Mouse (Mus musculus) forebrain, embryonic 16.5 days (tissue): ENCODE measurements around the gene Btbd9. TPM values are rescaled to one million over a fixed set of nuclear protein-coding genes. Genes with fewer than 3 reads are reported as not detected.

Source experiments
- ATAC-seq: fragments of 200-750 bp; cut with Nextera tagmentation; 2 replicates; pipeline ENCODE4 v1.8.0; 2017; ENCODE audit warnings: mild to moderate bottlenecking, moderate library complexity
- H3K27ac ChIP-seq: fragments of 300-500 bp; sonication (generic); 2 replicates; pipeline ENCODE4 v1.5.1; 2014; ENCODE audit warnings: low read length, control low read depth
- H3K27me3 ChIP-seq: fragments of 300-500 bp; sonication (generic); replicated peaks from 2 replicates; pipeline ENCODE4 v1.6.1; 2014; ENCODE audit warnings: low read length; ENCODE audit not compliant: control insufficient read depth, insufficient read depth
- H3K36me3 ChIP-seq: fragments of 300-500 bp; sonication (generic); 2 replicates; pipeline ENCODE4 v1.6.1; 2014; ENCODE audit not compliant: control insufficient read depth, insufficient read depth
- H3K4me1 ChIP-seq: fragments of 300-500 bp; sonication (generic); replicated peaks from 2 replicates; pipeline ENCODE4 v1.6.1; 2014; ENCODE audit warnings: low read length; ENCODE audit not compliant: control insufficient read depth, insufficient read depth
- H3K4me2 ChIP-seq: fragments of 300-500 bp; sonication (generic); 2 replicates; pipeline ENCODE4 v1.6.1; 2014; ENCODE audit warnings: mild to moderate bottlenecking, low read length, control low read depth
- H3K4me3 ChIP-seq: fragments of 300-500 bp; sonication (generic); replicated peaks from 2 replicates; pipeline ENCODE4 v1.5.1; 2014; ENCODE audit warnings: mild to moderate bottlenecking, low read length, control low read depth
- H3K9ac ChIP-seq: fragments of 300-500 bp; sonication (generic); replicated peaks from 2 replicates; pipeline ENCODE4 v1.6.1; 2014; ENCODE audit warnings: low read depth, low read length, control low read depth
- H3K9me3 ChIP-seq: fragments of 300-500 bp; sonication (generic); 2 replicates; pipeline ENCODE4 v1.6.1; 2016; ENCODE audit warnings: low read length; ENCODE audit not compliant: control insufficient read depth
- WGBS: fragments of 180-500 bp; shearing (Covaris S2); extraction: QIAGEN DNeasy Blood & Tissue Kit; methylation state at CpG from one replicate; pipeline ENCODE4 v1.1.7; 2014; 5-methylcytosine and 5-hydroxymethylcytosine counted together
- polyA plus RNA-seq: library from polyadenylated mRNA; unstranded; fragments of >200 nt; fragmentation: Nextera tagmentation; extraction: Ambion mirVana; gene quantifications from 2 replicates; pipeline ENCODE4 v1.2.1, GENCODE M21; 2015

The Btbd9 gene
- polyA plus RNA-seq, 1 experiment from 2014 or later: 141 TPM

GRCm38 (mm10) chr17:30459706-30460105 lies 116.6 kb downstream of the Btbd9 start:
- 30% methylated on average over 5 of the region's 5 CpGs for WGBS
- Histone ChIP-seq H3K27ac (no peak overlapping the region), H3K4me3 (no peak overlapping the region), H3K4me2 (no peak overlapping the region), H3K36me3 (no peaks in the 10 kb centered on the region), H3K27me3 (no peaks in the 10 kb centered on the region), H3K9me3 (no peaks in the 10 kb centered on the region), H3K4me1 (peaks cover 45% of the 10 kb centered on the region), H3K9ac (no peak overlapping the region)
- ATAC-seq: no peak

GRCm38 (mm10) chr17:30458926-30459325 lies 117.4 kb downstream of the Btbd9 start:
- Histone ChIP-seq H3K4me3 (no peak overlapping the region), H3K9ac (no peak overlapping the region), H3K36me3 (no peaks in the 10 kb centered on the region), H3K4me2 (no peak overlapping the region), H3K27ac (no peak overlapping the region), H3K27me3 (no peaks in the 10 kb centered on the region), H3K4me1 (peaks cover 51% of the 10 kb centered on the region), H3K9me3 (no peaks in the 10 kb centered on the region)
- no peak for ATAC-seq
- 94% methylated on average over 5 of the region's 5 CpGs for WGBS

GRCm38 (mm10) chr17:30458301-30458700 lies 118.0 kb downstream of the Btbd9 start:
- 38% methylated on average over 3 of the region's 3 CpGs for WGBS
- peak; percentile 21; the same call in 1 of the 2 replicates for ATAC-seq

GRCm38 (mm10) chr17:30457486-30457885 lies 118.8 kb downstream of the Btbd9 start:
- Histone ChIP-seq H3K36me3 (no peaks in the 10 kb centered on the region), H3K27ac (no peak overlapping the region), H3K9ac (no peak overlapping the region), H3K4me2 (no peak overlapping the region), H3K27me3 (no peaks in the 10 kb centered on the region), H3K4me3 (no peak overlapping the region), H3K4me1 (peaks cover 51% of the 10 kb centered on the region), H3K9me3 (no peaks in the 10 kb centered on the region)
- WGBS: 54% methylated on average over 7 of the region's 7 CpGs
- no peak for ATAC-seq

More at GRCm38 (mm10) chr17:30458301-30458700, 118.0 kb downstream of the Btbd9 start:
- Histone ChIP-seq H3K27ac (no peak overlapping the region), H3K4me3 (no peak overlapping the region), H3K36me3 (no peaks in the 10 kb centered on the region), H3K9ac (no peak overlapping the region), H3K4me2 (no peak overlapping the region), H3K4me1 (peaks cover 51% of the 10 kb centered on the region), H3K9me3 (no peaks in the 10 kb centered on the region), H3K27me3 (no peaks in the 10 kb centered on the region)

- ATAC-seq: no peak
- Histone ChIP-seq H3K4me2 (no peak overlapping the region), H3K27me3 (no peaks in the 10 kb centered on the region), H3K4me3 (no peak overlapping the region), H3K9me3 (no peaks in the 10 kb centered on the region), H3K27ac (no peak overlapping the region), H3K36me3 (no peaks in the 10 kb centered on the region), H3K9ac (no peak overlapping the region), H3K4me1 (peaks cover 50% of the 10 kb centered on the region)
- WGBS: 66% methylated on average over 12 of the region's 12 CpGs
Measured at GRCm38 (mm10) chr17:30456293-30456692, 120.0 kb downstream of the Btbd9 start.

GRCm38 (mm10) chr17:30454862-30455243 lies 121.4 kb downstream of the Btbd9 start:
- no peaks in the 10 kb centered on the region for H3K9me3 ChIP-seq
- no peak overlapping the region for H3K4me2 ChIP-seq
- 0 out of 2 replicates have a peak, but pooled peaks have one; percentile 43 for ATAC-seq
- H3K27me3 ChIP-seq: no peaks in the 10 kb centered on the region
- no peak overlapping the region for H3K9ac ChIP-seq
- no peaks in the 10 kb centered on the region for H3K36me3 ChIP-seq
- H3K4me1 ChIP-seq: peaks cover 39% of the 10 kb centered on the region
- H3K4me3 ChIP-seq: no peak overlapping the region
- H3K27ac ChIP-seq: no peak overlapping the region
- WGBS: 6% methylated on average over 3 of the region's 3 CpGs

GRCm38 (mm10) chr17:30454155-30454861 lies 122.0 kb downstream of the Btbd9 start:
- WGBS: 25% methylated on average over 6 of the region's 6 CpGs
- no peaks in the 10 kb centered on the region for H3K9me3 ChIP-seq
- no peak overlapping the region for H3K4me2 ChIP-seq
- H3K27me3 ChIP-seq: no peaks in the 10 kb centered on the region
- H3K9ac ChIP-seq: no peak overlapping the region
- H3K4me3 ChIP-seq: no peak overlapping the region
- H3K36me3 ChIP-seq: no peaks in the 10 kb centered on the region
- no peak overlapping the region for H3K27ac ChIP-seq
- peaks cover 35% of the 10 kb centered on the region for H3K4me1 ChIP-seq
- peak; percentile 56; the same call in 1 of the 2 replicates for ATAC-seq

- Histone ChIP-seq H3K4me1 (peaks cover 26% of the 10 kb centered on the region), H3K27ac (no peak overlapping the region), H3K4me2 (no peak overlapping the region), H3K9me3 (no peaks in the 10 kb centered on the region), H3K36me3 (no peaks in the 10 kb centered on the region), H3K4me3 (no peak overlapping the region), H3K27me3 (no peaks in the 10 kb centered on the region), H3K9ac (no peak overlapping the region)
- 40% methylated on average over 4 of the region's 4 CpGs for WGBS
- no peak for ATAC-seq
Measured at GRCm38 (mm10) chr17:30453272-30453671, 123.0 kb downstream of the Btbd9 start.

GRCm38 (mm10) chr17:30452363-30452762 lies 123.9 kb downstream of the Btbd9 start:
- Histone ChIP-seq H3K27ac (no peak overlapping the region), H3K4me3 (no peak overlapping the region), H3K4me2 (no peak overlapping the region), H3K9ac (no peak overlapping the region), H3K4me1 (peaks cover 17% of the 10 kb centered on the region), H3K9me3 (no peaks in the 10 kb centered on the region), H3K36me3 (no peaks in the 10 kb centered on the region), H3K27me3 (no peaks in the 10 kb centered on the region)
- 62% methylated on average over 9 of the region's 9 CpGs for WGBS
- ATAC-seq: no peak
